Mouse (Mus musculus) embryonic fibroblast, embryonic 13.5 days (primary cell): Measurements from ENCODE around the gene Lsamp.

Source experiments
- CTCF ChIP-seq: IDR thresholded peaks from 2 replicates; pipeline ENCODE4 v1.5.1; 2011; ENCODE audit warnings: mild to moderate bottlenecking, control low read depth, low read length, moderate library complexity, borderline replicate concordance; ENCODE audit not compliant: insufficient read depth
- POLR2A ChIP-seq: IDR thresholded peaks from 2 replicates; pipeline ENCODE4 v1.6.1; 2011; ENCODE audit warnings: low read depth, mild to moderate bottlenecking, control low read depth, low read length, moderate library complexity

DNA sequence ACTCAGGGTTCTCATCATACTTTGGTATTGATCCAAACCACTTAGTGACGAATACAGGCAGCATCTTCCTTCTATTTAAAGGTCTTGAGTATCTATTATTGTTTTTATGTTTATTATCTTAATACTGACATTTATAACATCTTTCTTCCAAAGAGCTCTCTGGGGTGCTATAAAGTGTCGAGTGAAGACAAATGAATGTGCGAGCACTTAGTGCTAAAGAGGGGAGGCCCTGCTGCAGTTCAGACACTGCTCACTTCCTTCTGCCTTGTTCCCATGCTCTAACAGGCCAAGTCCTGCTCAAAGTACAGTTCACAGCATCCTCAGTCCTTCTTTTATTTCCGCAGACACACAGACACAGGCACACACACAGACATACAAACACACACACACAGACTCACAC lies 1537.4 kb downstream of the Lsamp start:
- TF ChIP-seq CTCF (no peak), POLR2A (no peak)
